ENCODE assay signal across 8 mouse cellular contexts in genomic region chr6:55039446-55039783, GRCm38 (mm10). TPM values are rescaled to one million over a fixed set of nuclear protein-coding genes. Genes with fewer than 3 reads are reported as not detected.
A peak's percentile ranks its signal among the peaks of the same experiment; 100 is the strongest.
DNase-seq lines count a peak whose midpoint lies in the region; ATAC-seq and TF ChIP-seq lines count a peak whose summit lies in the region.

No protein-coding gene starts in this region.

- no peaks in the 10 kb centered on the region for H3K27me3 ChIP-seq in C2C12 (ENCODE audit: control insufficient read depth, insufficient read depth, insufficient read length)
- H3K27me3 ChIP-seq in hindbrain, embryonic 10.5 days (ENCODE audit: insufficient read depth, poor library complexity, severe bottlenecking): no peaks in the 10 kb centered on the region
- H3K27me3 ChIP-seq in liver, postnatal 0 days (ENCODE audit: insufficient read depth, low read length): no peaks in the 10 kb centered on the region

- ATAC-seq in liver, postnatal 0 days: no peak

- 83% methylated on average over 6 of the region's 6 CpGs for whole genome bisulfite sequencing in hindbrain, embryonic 10.5 days
- 73% methylated on average over 6 of the region's 6 CpGs for WGBS in liver, postnatal 0 days (ENCODE audit: insufficient replicate concordance)

- TF ChIP-seq CTCF in gastrocnemius, adult 2 months (IDR thresholded peaks at IDR 0.05): no peak
- no peak for TF ChIP-seq CTCF in C2C12 (IDR thresholded peaks at IDR 0.05; ENCODE audit: control insufficient read depth, insufficient read depth, insufficient read length)
- no peak for TF ChIP-seq CTCF in liver, postnatal 0 days (IDR thresholded peaks at IDR 0.05; ENCODE audit: low read depth)

- peak overlapping the region; percentile 80 for H3K4me2 ChIP-seq in liver, postnatal 0 days (ENCODE audit: low read depth, low read length)

- peak overlapping the region; percentile 88 for H3K9ac ChIP-seq in liver, postnatal 0 days (replicated peaks)

- DNase-seq in gastrocnemius, adult 2 months: no peak
- no peak for DNase-seq in gastrocnemius, postnatal 36 days
- no peak for DNase-seq in hindbrain, embryonic 10.5 days (ENCODE audit: low spot score)
- no peak for DNase-seq in liver, postnatal 0 days
- no peak for DNase-seq in thymus, postnatal 25 days
- no peak for DNase-seq in layer of hippocampus, adult 11-12 months (ENCODE audit: low spot score)
- DNase-seq in thymus, postnatal 10 days (ENCODE audit: low spot score in 2 of 2): no peak

- H3K4me3 ChIP-seq in gastrocnemius, adult 2 months: peak overlapping the region; percentile 99
- H3K4me3 ChIP-seq in C2C12 (ENCODE audit: insufficient read depth, poor library complexity, severe bottlenecking): peak overlapping the region; percentile 83
- H3K4me3 ChIP-seq in hindbrain, embryonic 10.5 days: peak overlapping the region; percentile 80
- peak overlapping the region; percentile 84 for H3K4me3 ChIP-seq in liver, postnatal 0 days (ENCODE audit: low read depth, low read length)

- H3K79me3 ChIP-seq in C2C12 (ENCODE audit: low read depth): peaks cover 64% of the 10 kb centered on the region

- intact Hi-C loops in gastrocnemius, adult 2 months (cut with DNase I): loop anchor here (5.0 kb wide), 2 partner anchors 227 to 447 kb away; no protein-coding TSS in a partner anchor
- intact Hi-C loops in gastrocnemius, postnatal 36 days (cut with DNase I): no loop called here

- H3K4me1 ChIP-seq in hindbrain, embryonic 10.5 days (replicated peaks): peaks cover 24% of the 10 kb centered on the region
- peaks cover 5% of the 10 kb centered on the region; the same call in 1 of the 2 replicates for H3K4me1 ChIP-seq in liver, postnatal 0 days (ENCODE audit: insufficient read depth)

- peaks cover 67% of the 10 kb centered on the region for H3K79me2 ChIP-seq in C2C12 (ENCODE audit: control insufficient read depth, insufficient read depth)

- no peak overlapping the region for H3K27ac ChIP-seq in gastrocnemius, adult 2 months
- no peak overlapping the region for H3K27ac ChIP-seq in hindbrain, embryonic 10.5 days
- peak overlapping the region; percentile 86; the same call in 1 of the 2 replicates for H3K27ac ChIP-seq in liver, postnatal 0 days (ENCODE audit: low read depth)

- no peak for TF ChIP-seq EP300 in liver, postnatal 0 days (IDR thresholded peaks at IDR 0.05; ENCODE audit: low read depth)

- H3ac ChIP-seq in C2C12 (ENCODE audit: control insufficient read depth, insufficient read length, low read depth): no peak overlapping the region

- no peaks in the 10 kb centered on the region for H3K9me3 ChIP-seq in hindbrain, embryonic 10.5 days
- no peaks in the 10 kb centered on the region for H3K9me3 ChIP-seq in liver, postnatal 0 days (ENCODE audit: low read length)

- H3K36me3 ChIP-seq in C2C12 (ENCODE audit: control insufficient read depth, insufficient read depth): peaks cover 9% of the 10 kb centered on the region
- H3K36me3 ChIP-seq in hindbrain, embryonic 10.5 days: no peaks in the 10 kb centered on the region
- no peaks in the 10 kb centered on the region for H3K36me3 ChIP-seq in liver, postnatal 0 days (replicated peaks; ENCODE audit: insufficient read depth, low read length)

TF ChIP-seq in C2C12, 6 proteins besides CTCF, POLR2A, EP300 and RAD21:
- TF ChIP-seq CEBPB (IDR thresholded peaks at IDR 0.05; ENCODE audit: low read depth): no peak
- TF ChIP-seq MYOD1 (IDR thresholded peaks at IDR 0.05; ENCODE audit: control insufficient read depth, insufficient read length, low read depth): no peak

RNA-seq across cellular contexts. Expression of gene Gars, which starts 1.6 kb away (rescaled TPM):
- total RNA-seq in gastrocnemius, adult 2 months (2021): 10 to 100 TPM; 60.2 to 61.6 TPM
- 10 to 100 TPM; 51.5 to 54.6 TPM for total RNA-seq in gastrocnemius, postnatal 36 days (2021)
- polyA plus RNA-seq in C2C12 (2012; fragmentation: generic; extraction: Trizol): 204 TPM
- 210 and 216 TPM in 2 replicates for polyA plus RNA-seq in hindbrain, embryonic 10.5 days (2016; fragmentation: Nextera tagmentation; extraction: Ambion mirVana)
- polyA plus RNA-seq in liver, postnatal 0 days (2015; fragmentation: Nextera tagmentation; extraction: Ambion mirVana): 49.1 and 57.4 TPM in 2 replicates

RNA-seq across cellular contexts. Expression of gene Ggct, which starts 46.7 kb away (rescaled TPM):
- total RNA-seq in gastrocnemius, adult 2 months (2021): 10 to 100 TPM in 1 of 2 experiments, 1 to 10 TPM in 1; 9.6 to 11.0 TPM
- 1 to 10 TPM; 8.8 to 8.9 TPM for total RNA-seq in gastrocnemius, postnatal 36 days (2021)
- polyA plus RNA-seq in C2C12 (2012; fragmentation: generic; extraction: Trizol): 5.7 TPM
- polyA plus RNA-seq in hindbrain, embryonic 10.5 days (2016; fragmentation: Nextera tagmentation; extraction: Ambion mirVana): 11.1 and 13.6 TPM in 2 replicates
- polyA plus RNA-seq in liver, postnatal 0 days (2015; fragmentation: Nextera tagmentation; extraction: Ambion mirVana): 9.2 and 10.7 TPM in 2 replicates
